Mouse (Mus musculus) lung, embryonic 15.5 days (tissue): ENCODE measurements at regions not wholly inside any gene's neighbourhood (a gene's known extent, or its start where the extent isn't known, plus 50 kb on each side); places are given as distances from the start of the nearest gene placed in this dataset.
"Not testable (repeated sequence)": the region's sequence is repeated elsewhere in the genome, so short reads cannot be mapped to it uniquely, and the experiment has no call there.

ENCODE experiments used
- ATAC-seq: fragments of 200-750 bp; cut with Nextera tagmentation; 2 replicates; pipeline ENCODE4 v1.8.0; 2017; ENCODE audit warnings: moderate number of reproducible peaks, borderline replicate concordance; ENCODE audit not compliant: low FRiP score, low TSS enrichment; ENCODE audit errors: extremely low read depth
- H3K27ac ChIP-seq: fragments of 300-500 bp; sonication (generic); 2 replicates; pipeline ENCODE4 v1.5.1; 2015; ENCODE audit warnings: moderate library complexity, mild to moderate bottlenecking, inconsistent platforms
- H3K27me3 ChIP-seq: fragments of 300-500 bp; sonication (generic); 2 replicates; pipeline ENCODE4 v1.6.1; 2015; ENCODE audit warnings: inconsistent platforms
- H3K36me3 ChIP-seq: fragments of 300-500 bp; sonication (generic); 2 replicates; pipeline ENCODE4 v1.6.1; 2015; ENCODE audit warnings: inconsistent platforms
- H3K4me1 ChIP-seq: fragments of 300-500 bp; sonication (generic); 2 replicates; pipeline ENCODE4 v1.6.1; 2015; ENCODE audit warnings: inconsistent platforms
- H3K4me2 ChIP-seq: fragments of 300-500 bp; sonication (generic); 2 replicates; pipeline ENCODE4 v1.6.1; 2015; ENCODE audit warnings: inconsistent platforms, mild to moderate bottlenecking, moderate library complexity
- H3K4me3 ChIP-seq: fragments of 300-500 bp; sonication (generic); 2 replicates; pipeline ENCODE4 v1.5.1; 2015; ENCODE audit warnings: mild to moderate bottlenecking, inconsistent platforms
- H3K9ac ChIP-seq: fragments of 300-500 bp; sonication (generic); 2 replicates; pipeline ENCODE4 v1.6.1; 2015; ENCODE audit warnings: inconsistent platforms
- H3K9me3 ChIP-seq: fragments of 300-500 bp; sonication (generic); 2 replicates; pipeline ENCODE4 v1.6.1; 2016; ENCODE audit warnings: inconsistent platforms
- WGBS: fragments of 180-500 bp; shearing (Covaris S2); methylation state at CpG from one replicate; pipeline ENCODE4 v1.1.7; 2015; 5-methylcytosine and 5-hydroxymethylcytosine counted together

- H3K27me3 ChIP-seq, H3K36me3 ChIP-seq, ATAC-seq, H3K27ac ChIP-seq, H3K9me3 ChIP-seq, H3K4me3 ChIP-seq, H3K4me2 ChIP-seq, H3K4me1 ChIP-seq, H3K9ac ChIP-seq: not testable (repeated sequence)
- 70% methylated on average over 3 of the region's 3 CpGs for WGBS
Observed at GRCm38 (mm10) chr12:95491806-95492436, 200.1 kb upstream of the Flrt2 start.

GRCm38 (mm10) chr12:95501443-95501842 lies 190.6 kb upstream of the Flrt2 start:
- no peak overlapping the region for H3K4me2 ChIP-seq
- no peaks in the 10 kb centered on the region for H3K4me1 ChIP-seq
- H3K9ac ChIP-seq: no peak overlapping the region
- H3K27ac ChIP-seq: no peak overlapping the region
- no peak overlapping the region for H3K4me3 ChIP-seq
- 71% methylated on average over 3 of the region's 3 CpGs for WGBS
- H3K36me3 ChIP-seq: no peaks in the 10 kb centered on the region
- H3K27me3 ChIP-seq: no peaks in the 10 kb centered on the region
- no peaks in the 10 kb centered on the region for H3K9me3 ChIP-seq
- ATAC-seq: no peak

- Histone ChIP-seq H3K9me3 (no peaks in the 10 kb centered on the region), H3K4me2 (no peak overlapping the region), H3K4me1 (no peaks in the 10 kb centered on the region), H3K4me3 (no peak overlapping the region), H3K36me3 (no peaks in the 10 kb centered on the region), H3K27me3 (no peaks in the 10 kb centered on the region), H3K9ac (no peak overlapping the region), H3K27ac (no peak overlapping the region)
- no peak for ATAC-seq
- 65% methylated on average over 2 of the region's 2 CpGs for WGBS
Observed at GRCm38 (mm10) chr12:95520008-95520407, 172.0 kb upstream of the Flrt2 start.

GRCm38 (mm10) chr12:95522052-95522451 lies 170.0 kb upstream of the Flrt2 start:
- Histone ChIP-seq H3K4me2 (no peak overlapping the region), H3K9ac (no peak overlapping the region), H3K4me3 (no peak overlapping the region), H3K27ac (no peak overlapping the region), H3K27me3 (no peaks in the 10 kb centered on the region), H3K9me3 (no peaks in the 10 kb centered on the region), H3K36me3 (no peaks in the 10 kb centered on the region), H3K4me1 (no peaks in the 10 kb centered on the region)
- WGBS: 73% methylated on average over 3 of the region's 3 CpGs
- ATAC-seq: no peak

- no peaks in the 10 kb centered on the region for H3K4me1 ChIP-seq
- H3K9ac ChIP-seq: no peak overlapping the region
- no peaks in the 10 kb centered on the region for H3K9me3 ChIP-seq
- WGBS: 70% methylated on average over 8 of the region's 8 CpGs
- H3K27ac ChIP-seq: no peak overlapping the region
- H3K27me3 ChIP-seq: no peaks in the 10 kb centered on the region
- H3K4me3 ChIP-seq: no peak overlapping the region
- H3K4me2 ChIP-seq: no peak overlapping the region
- H3K36me3 ChIP-seq: no peaks in the 10 kb centered on the region
- ATAC-seq: no peak
Observed at GRCm38 (mm10) chr12:95533888-95534639, 158.0 kb upstream of the Flrt2 start.

- Histone ChIP-seq H3K4me1 (0 out of 2 replicates have a peak, but pooled peaks cover 3% of the 10 kb centered on the region), H3K36me3 (no peaks in the 10 kb centered on the region), H3K27me3 (no peaks in the 10 kb centered on the region), H3K27ac (no peak overlapping the region), H3K9ac (no peak overlapping the region), H3K4me3 (no peak overlapping the region), H3K9me3 (no peaks in the 10 kb centered on the region), H3K4me2 (no peak overlapping the region)
- WGBS: 25% methylated on average over 6 of the region's 6 CpGs
- no peak for ATAC-seq
Observed at GRCm38 (mm10) chr12:95547301-95547700, 144.7 kb upstream of the Flrt2 start.

- Histone ChIP-seq H3K4me3 (no peak overlapping the region), H3K4me2 (no peak overlapping the region), H3K9ac (no peak overlapping the region), H3K36me3 (no peaks in the 10 kb centered on the region), H3K27ac (no peak overlapping the region), H3K9me3 (no peaks in the 10 kb centered on the region), H3K27me3 (no peaks in the 10 kb centered on the region), H3K4me1 (no peaks in the 10 kb centered on the region)
- no peak for ATAC-seq
- 87% methylated on average over 3 of the region's 3 CpGs for WGBS
Observed at GRCm38 (mm10) chr12:95553129-95553528, 138.9 kb upstream of the Flrt2 start.

- no peaks in the 10 kb centered on the region for H3K9me3 ChIP-seq
- H3K9ac ChIP-seq: no peak overlapping the region
- no peak overlapping the region for H3K4me2 ChIP-seq
- no peaks in the 10 kb centered on the region for H3K27me3 ChIP-seq
- no peak overlapping the region for H3K4me3 ChIP-seq
- ATAC-seq: no peak
- H3K27ac ChIP-seq: no peak overlapping the region
- H3K36me3 ChIP-seq: no peaks in the 10 kb centered on the region
- WGBS: 61% methylated on average over 6 of the region's 6 CpGs
- no peaks in the 10 kb centered on the region for H3K4me1 ChIP-seq
Observed at GRCm38 (mm10) chr12:95558706-95559406, 133.2 kb upstream of the Flrt2 start.

- Histone ChIP-seq H3K4me2 (no peak overlapping the region), H3K27ac (no peak overlapping the region), H3K4me3 (no peak overlapping the region), H3K27me3 (no peaks in the 10 kb centered on the region), H3K36me3 (no peaks in the 10 kb centered on the region), H3K9me3 (no peaks in the 10 kb centered on the region), H3K4me1 (no peaks in the 10 kb centered on the region), H3K9ac (no peak overlapping the region)
- ATAC-seq: peak; percentile 31; the same call in 1 of the 2 replicates
- 28% methylated on average over 4 of the region's 4 CpGs for WGBS
Observed at GRCm38 (mm10) chr12:95563431-95563830, 128.6 kb upstream of the Flrt2 start.

- H3K4me1 ChIP-seq: no peaks in the 10 kb centered on the region
- no peak overlapping the region for H3K27ac ChIP-seq
- WGBS: 77% methylated on average over 3 of the region's 3 CpGs
- no peak overlapping the region for H3K4me3 ChIP-seq
- no peak overlapping the region for H3K9ac ChIP-seq
- H3K4me2 ChIP-seq: no peak overlapping the region
- H3K36me3 ChIP-seq: no peaks in the 10 kb centered on the region
- H3K27me3 ChIP-seq: no peaks in the 10 kb centered on the region
- no peak for ATAC-seq
- H3K9me3 ChIP-seq: no peaks in the 10 kb centered on the region
Observed at GRCm38 (mm10) chr12:95576772-95577171, 115.3 kb upstream of the Flrt2 start.

GRCm38 (mm10) chr12:95589011-95589410 lies 103.0 kb upstream of the Flrt2 start:
- Histone ChIP-seq H3K9me3 (no peaks in the 10 kb centered on the region), H3K36me3 (no peaks in the 10 kb centered on the region), H3K4me1 (no peaks in the 10 kb centered on the region), H3K27me3 (no peaks in the 10 kb centered on the region), H3K27ac (no peak overlapping the region), H3K4me2 (no peak overlapping the region), H3K9ac (no peak overlapping the region), H3K4me3 (no peak overlapping the region)
- ATAC-seq: no peak

GRCm38 (mm10) chr12:95619281-95619680 lies 72.7 kb upstream of the Flrt2 start:
- H3K9ac ChIP-seq: no peak overlapping the region
- H3K4me3 ChIP-seq: no peak overlapping the region
- H3K4me1 ChIP-seq: no peaks in the 10 kb centered on the region
- 78% methylated on average over 1 of the region's 1 CpGs for WGBS
- ATAC-seq: no peak
- no peaks in the 10 kb centered on the region for H3K36me3 ChIP-seq
- H3K4me2 ChIP-seq: no peak overlapping the region
- H3K27ac ChIP-seq: no peak overlapping the region
- H3K27me3 ChIP-seq: no peaks in the 10 kb centered on the region
- no peaks in the 10 kb centered on the region for H3K9me3 ChIP-seq
